Mouse (Mus musculus) hindbrain, postnatal 0 days (tissue): ENCODE measurements around the gene Fuk. TPM values are rescaled to one million over a fixed set of nuclear protein-coding genes. Genes with fewer than 3 reads are reported as not detected.
A peak's percentile ranks its signal among the peaks of the same experiment; 100 is the strongest.

Experiments used
- ATAC-seq: fragments of 200-750 bp; cut with Nextera tagmentation; 2 replicates; pipeline ENCODE4 v1.8.0; 2017; ENCODE audit warnings: mild to moderate bottlenecking, moderate TSS enrichment, moderate library complexity
- DNase-seq: peaks from one replicate; pipeline ENCODE4 v3.0.0-alpha.2; 2015; ENCODE audit warnings: low spot score
- H3K27ac ChIP-seq: fragments of 300-500 bp; sonication (generic); 2 replicates; pipeline ENCODE4 v1.5.1; 2014; ENCODE audit warnings: mild to moderate bottlenecking
- H3K27me3 ChIP-seq: fragments of 300-500 bp; sonication (generic); 2 replicates; pipeline ENCODE4 v1.6.1; 2014; ENCODE audit warnings: low read length, mixed read lengths; ENCODE audit not compliant: insufficient read depth
- H3K36me3 ChIP-seq: fragments of 300-500 bp; sonication (generic); 2 replicates; pipeline ENCODE4 v1.6.1; 2014; ENCODE audit warnings: low read length, mixed read lengths; ENCODE audit not compliant: insufficient read depth
- H3K4me1 ChIP-seq: fragments of 300-500 bp; sonication (generic); 2 replicates; pipeline ENCODE4 v1.6.1; 2014; ENCODE audit warnings: antibody characterized with exemption, low read length, mixed read lengths; ENCODE audit not compliant: insufficient read depth
- H3K4me2 ChIP-seq: fragments of 300-500 bp; sonication (generic); 2 replicates; pipeline ENCODE4 v1.6.1; 2014; ENCODE audit warnings: low read depth, mild to moderate bottlenecking, low read length, moderate library complexity, mixed read lengths
- H3K4me3 ChIP-seq: fragments of 300-500 bp; sonication (generic); 2 replicates; pipeline ENCODE4 v1.5.1; 2014; ENCODE audit warnings: low read length
- H3K9ac ChIP-seq: fragments of 300-500 bp; sonication (generic); replicated peaks from 2 replicates; pipeline ENCODE4 v1.6.1; 2014; ENCODE audit warnings: mild to moderate bottlenecking, low read length, moderate library complexity, mixed read lengths
- H3K9me3 ChIP-seq: fragments of 300-500 bp; sonication (generic); 2 replicates; pipeline ENCODE4 v1.6.1; 2016; ENCODE audit warnings: low read length, mixed read lengths
- CTCF ChIP-seq: IDR thresholded peaks from 2 replicates; pipeline ENCODE4 v1.5.1; 2016; ENCODE audit warnings: antibody characterized with exemption, control low read depth, low read depth
- WGBS: fragments of 180-500 bp; shearing (Covaris S2); extraction: QIAGEN DNeasy Blood & Tissue Kit; methylation state at CpG from one replicate; pipeline ENCODE4 v1.1.7; 2014; 5-methylcytosine and 5-hydroxymethylcytosine counted together
- polyA plus RNA-seq: library from polyadenylated mRNA; unstranded; fragments of >200 nt; fragmentation: Nextera tagmentation; extraction: Ambion mirVana; gene quantifications from 2 replicates; pipeline ENCODE4 v1.2.1, GENCODE M21; 2015
- total RNA-seq: library from RNA; depleted of rRNA; stranded (reverse); fragments of >200 nt; gene quantifications from 2 replicates; pipeline ENCODE4 v1.2.3, GENCODE M21; 2014

Gene Fuk
- total and polyA plus RNA-seq, 2 experiments from 2014 or later: 5.3 to 17.9 TPM

DNA sequence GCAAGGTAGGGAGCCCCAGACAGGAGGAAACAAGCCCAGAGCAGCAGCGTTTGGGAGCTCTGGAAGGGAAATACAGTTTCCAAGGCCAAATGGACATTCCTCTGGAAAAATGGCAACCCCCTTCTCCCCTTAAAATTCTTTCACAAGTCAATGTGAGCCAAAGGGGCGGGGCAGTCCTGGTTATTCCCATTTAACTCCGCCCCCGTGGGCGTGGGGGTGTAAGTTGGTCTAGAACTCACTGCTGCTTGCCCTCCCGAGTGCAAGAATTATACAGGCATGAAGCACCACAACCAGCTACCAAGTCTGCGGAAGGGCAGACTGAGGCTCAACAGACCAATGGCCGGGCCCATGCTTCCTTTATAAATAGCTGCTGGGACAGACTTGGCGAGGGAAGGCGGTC, 7.4 kb downstream of the Fuk start:
- Histone ChIP-seq H3K9me3 (no peaks in the 10 kb centered on the region), H3K27me3 (no peaks in the 10 kb centered on the region), H3K4me3 (no peak overlapping the region), H3K4me2 (no peak overlapping the region), H3K36me3 (peaks cover 9% of the 10 kb centered on the region; the same call in 1 of the 2 replicates), H3K9ac (no peak overlapping the region), H3K4me1 (no peaks in the 10 kb centered on the region), H3K27ac (no peak overlapping the region)
- ATAC-seq (no peak), DNase-seq (no peak)
- TF ChIP-seq CTCF: no peak
- WGBS: 83% methylated on average over 10 of the region's 10 CpGs

- Histone ChIP-seq H3K36me3 (peaks cover 3% of the 10 kb centered on the region; the same call in 1 of the 2 replicates), H3K27me3 (no peaks in the 10 kb centered on the region), H3K9me3 (no peaks in the 10 kb centered on the region), H3K4me2 (no peak overlapping the region), H3K27ac (no peak overlapping the region), H3K9ac (no peak overlapping the region), H3K4me3 (no peak overlapping the region), H3K4me1 (no peaks in the 10 kb centered on the region)
- 97% methylated on average over 2 of the region's 2 CpGs for WGBS
- no peak for TF ChIP-seq CTCF
- no peak for ATAC-seq
- DNase-seq: no peak
Measured at GRCm38 (mm10) chr8:110892913-110893312, 9.4 kb downstream of the Fuk start.

DNA sequence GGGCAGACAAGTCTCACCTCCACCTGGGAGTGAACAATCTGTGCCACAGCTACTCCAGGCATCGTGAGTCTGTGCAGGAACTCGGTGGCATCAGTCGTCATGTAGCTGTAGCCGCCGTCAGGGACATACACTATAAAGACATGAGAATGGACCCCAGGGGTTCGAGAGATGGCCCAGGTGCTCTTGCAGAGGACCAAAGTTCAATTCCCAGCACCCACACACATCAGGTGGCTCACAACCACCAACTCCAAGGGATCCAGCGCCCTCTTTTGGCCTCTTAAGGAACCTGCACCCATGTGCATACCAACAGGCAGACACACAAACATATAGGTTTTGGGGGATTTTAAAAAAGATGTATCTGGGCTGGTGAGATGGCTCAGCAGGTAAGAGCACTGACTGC, 10.2 kb downstream of the Fuk start:
- Histone ChIP-seq H3K27ac (no peak overlapping the region), H3K36me3 (peaks cover 3% of the 10 kb centered on the region; the same call in 1 of the 2 replicates), H3K27me3 (no peaks in the 10 kb centered on the region), H3K9ac (no peak overlapping the region), H3K4me1 (no peaks in the 10 kb centered on the region), H3K4me3 (no peak overlapping the region), H3K9me3 (no peaks in the 10 kb centered on the region), H3K4me2 (no peak overlapping the region)
- 88% methylated on average over 7 of the region's 7 CpGs for WGBS
- ATAC-seq (no peak), DNase-seq (no peak)
- no peak for TF ChIP-seq CTCF

DNA sequence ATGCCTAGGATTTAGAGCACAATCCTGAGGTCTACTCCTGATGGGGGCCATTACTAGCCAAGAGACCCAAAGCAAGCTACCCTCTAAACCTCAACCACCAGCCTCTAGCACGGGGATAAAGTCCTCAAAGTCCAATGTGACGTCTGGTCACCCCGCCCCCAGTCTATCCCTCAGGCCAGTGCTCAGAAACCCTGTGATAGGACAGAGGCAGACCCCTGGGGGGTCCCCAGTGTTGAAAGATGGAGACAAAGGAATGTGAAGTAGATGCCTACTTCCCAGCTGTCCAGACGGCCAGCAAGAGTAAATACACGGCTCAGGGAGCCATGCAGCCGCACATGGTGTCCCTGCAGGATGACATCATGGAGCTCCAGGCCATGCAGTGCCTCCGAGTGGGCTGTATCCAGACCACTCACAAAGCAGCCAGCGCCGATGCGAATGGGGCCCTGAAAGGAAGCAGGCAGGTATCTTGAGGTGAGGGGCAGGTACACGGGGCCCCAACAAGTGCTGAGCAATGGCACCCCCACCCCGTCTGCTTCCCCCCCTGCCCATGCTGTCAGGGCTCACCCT, 12.3 kb downstream of the Fuk start:
- H3K4me3 ChIP-seq: no peak overlapping the region
- no peak overlapping the region for H3K4me2 ChIP-seq
- no peak overlapping the region for H3K27ac ChIP-seq
- WGBS: 67% methylated on average over 12 of the region's 12 CpGs
- no peaks in the 10 kb centered on the region for H3K9me3 ChIP-seq
- DNase-seq (no peak), ATAC-seq (0 out of 2 replicates have a peak, but pooled peaks have one; percentile 32)
- TF ChIP-seq CTCF: no peak
- H3K9ac ChIP-seq: no peak overlapping the region
- peaks cover 3% of the 10 kb centered on the region; the same call in 1 of the 2 replicates for H3K36me3 ChIP-seq
- H3K4me1 ChIP-seq: no peaks in the 10 kb centered on the region
- no peaks in the 10 kb centered on the region for H3K27me3 ChIP-seq

- Histone ChIP-seq H3K4me3 (no peak overlapping the region), H3K4me1 (no peaks in the 10 kb centered on the region), H3K36me3 (peaks cover 10% of the 10 kb centered on the region; the same call in 1 of the 2 replicates), H3K4me2 (no peak overlapping the region), H3K27me3 (no peaks in the 10 kb centered on the region), H3K9ac (no peak overlapping the region), H3K27ac (no peak overlapping the region), H3K9me3 (no peaks in the 10 kb centered on the region)
- DNase-seq: no peak
- no peak for ATAC-seq
- 83% methylated on average over 16 of the region's 16 CpGs for WGBS
- TF ChIP-seq CTCF: no peak
Measured at GRCm38 (mm10) chr8:110888860-110889259, 13.4 kb downstream of the Fuk start.

DNA sequence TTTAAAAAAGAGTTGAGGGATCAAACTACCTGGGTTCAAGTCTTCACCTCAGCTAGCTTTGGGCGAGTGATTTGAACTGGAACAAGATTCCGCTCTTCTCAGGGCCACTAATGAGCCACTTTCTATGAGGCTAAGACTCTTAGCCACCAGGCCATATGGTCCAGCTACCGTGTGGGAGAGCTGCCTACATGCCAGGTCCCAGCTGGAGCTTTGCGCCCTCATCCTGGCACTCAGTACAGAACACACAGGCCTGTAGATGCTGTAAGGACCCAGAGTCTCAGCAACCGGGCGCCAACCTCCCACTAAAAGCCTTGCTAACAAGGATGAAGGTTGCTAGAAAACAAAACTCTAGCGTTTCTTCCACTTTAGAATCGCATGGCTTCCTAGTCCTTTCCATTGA, 13.8 kb downstream of the Fuk start:
- Histone ChIP-seq H3K27me3 (no peaks in the 10 kb centered on the region), H3K9ac (no peak overlapping the region), H3K9me3 (no peaks in the 10 kb centered on the region), H3K4me3 (no peak overlapping the region), H3K27ac (no peak overlapping the region), H3K4me2 (no peak overlapping the region), H3K4me1 (no peaks in the 10 kb centered on the region), H3K36me3 (peaks cover 11% of the 10 kb centered on the region; the same call in 1 of the 2 replicates)
- WGBS: 83% methylated on average over 8 of the region's 8 CpGs
- DNase-seq (no peak), ATAC-seq (no peak)
- no peak for TF ChIP-seq CTCF

- Histone ChIP-seq H3K4me1 (no peaks in the 10 kb centered on the region), H3K27ac (no peak overlapping the region), H3K9me3 (no peaks in the 10 kb centered on the region), H3K36me3 (peaks cover 18% of the 10 kb centered on the region), H3K4me2 (no peak overlapping the region), H3K4me3 (no peak overlapping the region), H3K9ac (no peak overlapping the region), H3K27me3 (no peaks in the 10 kb centered on the region)
- DNase-seq (no peak), ATAC-seq (no peak)
- TF ChIP-seq CTCF: no peak
- 84% methylated on average over 10 of the region's 10 CpGs for WGBS
Measured at GRCm38 (mm10) chr8:110887551-110887950, 14.7 kb downstream of the Fuk start.
